Mouse (Mus musculus): ENCODE measurements at regions not wholly inside any gene's neighbourhood (a gene's known extent, or its start where the extent isn't known, plus 50 kb on each side); places are given as distances from the start of the nearest gene placed in this dataset.

DNA sequence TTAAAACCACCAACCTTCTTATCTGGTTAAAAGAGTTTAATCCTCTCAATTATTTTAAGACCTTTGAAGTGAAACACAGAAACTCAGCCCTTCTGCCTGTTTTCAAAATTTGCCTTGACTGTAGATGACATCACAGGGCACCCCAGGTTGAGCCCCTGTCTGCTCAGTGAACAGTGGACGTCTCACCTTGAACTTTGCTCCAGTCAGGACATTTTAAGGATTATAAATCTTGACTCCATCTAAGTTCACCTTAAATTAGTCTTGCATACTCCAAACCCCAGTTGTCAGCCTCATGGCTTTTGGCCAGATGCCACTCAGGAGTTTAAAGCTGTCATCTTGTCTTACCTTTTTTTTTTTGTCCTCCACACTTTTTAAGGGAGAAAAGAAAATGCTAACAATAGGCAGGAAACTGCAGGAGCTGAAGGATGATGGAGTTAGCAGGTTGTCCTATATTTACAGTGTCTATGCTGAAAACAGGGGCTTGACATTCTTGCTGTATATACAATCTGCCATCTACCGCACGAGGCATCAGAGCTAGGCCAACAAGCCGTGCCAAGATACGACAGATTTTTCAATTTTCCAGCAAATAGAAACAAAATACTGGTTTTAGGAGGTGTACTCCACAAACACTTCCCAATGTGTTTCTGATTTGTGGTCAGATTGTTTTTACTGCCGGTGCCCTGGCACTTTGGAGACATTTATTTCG is 195.4 kb downstream of the Tfec start:
- H3K9me3 ChIP-seq (ENCODE audit: low read length) = no peaks in the 10 kb centered on the region
- H3K4me1 ChIP-seq (replicated peaks; ENCODE audit: low read depth, low read length) = no peaks in the 10 kb centered on the region
- no peaks in the 10 kb centered on the region for H3K27me3 ChIP-seq (ENCODE audit: insufficient read depth, low read length)
- H3K4me3 ChIP-seq (replicated peaks; ENCODE audit: low read length) = no peak overlapping the region
- TF ChIP-seq NANOG (IDR thresholded peaks at IDR 0.05; ENCODE audit: borderline replicate concordance, low read length) (no peak), POU5F1 (IDR thresholded peaks at IDR 0.05; ENCODE audit: borderline replicate concordance, low read length) (no peak), CTCF (conservative IDR thresholded peaks at IDR 0.05; ENCODE audit: low read length) (no peak)
- no peaks in the 10 kb centered on the region for H3K36me3 ChIP-seq (ENCODE audit: insufficient read depth, low read length)

DNA sequence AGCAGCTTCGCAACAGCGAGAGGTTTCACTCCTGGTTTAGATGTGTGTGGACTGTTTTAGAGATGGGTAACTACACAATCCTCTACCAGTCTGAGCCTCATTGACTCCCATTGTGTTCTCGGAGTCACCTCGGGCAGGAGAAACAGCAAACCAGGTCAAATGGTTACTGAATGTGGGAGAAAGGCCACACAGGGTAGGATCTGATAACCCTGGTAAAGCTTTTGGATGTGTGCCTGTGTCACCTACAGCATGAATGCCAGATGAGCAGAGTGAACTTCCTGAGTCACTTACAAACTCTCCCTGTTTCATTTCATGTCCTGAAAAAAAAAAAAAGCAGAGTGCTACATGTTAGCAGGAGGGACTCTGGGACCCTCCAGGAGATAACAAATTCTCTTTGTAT is 201.0 kb downstream of the Tfec start:
- Histone ChIP-seq H3K27me3 (ENCODE audit: insufficient read depth, low read length) (no peaks in the 10 kb centered on the region), H3K4me1 (replicated peaks; ENCODE audit: low read depth, low read length) (no peaks in the 10 kb centered on the region), H3K4me3 (replicated peaks; ENCODE audit: low read length) (no peak overlapping the region), H3K9me3 (ENCODE audit: low read length) (no peaks in the 10 kb centered on the region), H3K36me3 (ENCODE audit: insufficient read depth, low read length) (no peaks in the 10 kb centered on the region)
- TF ChIP-seq POU5F1 (IDR thresholded peaks at IDR 0.05; ENCODE audit: borderline replicate concordance, low read length) (no peak), CTCF (conservative IDR thresholded peaks at IDR 0.05; ENCODE audit: low read length) (no peak), NANOG (IDR thresholded peaks at IDR 0.05; ENCODE audit: borderline replicate concordance, low read length) (no peak)

GRCm38 (mm10) chr6:16668004-16668403 is 230.2 kb downstream of the Tfec start:
- Histone ChIP-seq H3K4me1 (replicated peaks; ENCODE audit: low read depth, low read length) (no peaks in the 10 kb centered on the region), H3K9me3 (ENCODE audit: low read length) (peaks cover 5% of the 10 kb centered on the region), H3K4me3 (replicated peaks; ENCODE audit: low read length) (no peak overlapping the region), H3K27me3 (ENCODE audit: insufficient read depth, low read length) (no peaks in the 10 kb centered on the region), H3K36me3 (ENCODE audit: insufficient read depth, low read length) (no peaks in the 10 kb centered on the region)
- TF ChIP-seq CTCF (conservative IDR thresholded peaks at IDR 0.05; ENCODE audit: low read length) (no peak), POU5F1 (IDR thresholded peaks at IDR 0.05; ENCODE audit: borderline replicate concordance, low read length) (no peak), NANOG (IDR thresholded peaks at IDR 0.05; ENCODE audit: borderline replicate concordance, low read length) (no peak)

GRCm38 (mm10) chr6:16667241-16667640 is 231.0 kb downstream of the Tfec start:
- no peaks in the 10 kb centered on the region for H3K4me1 ChIP-seq (replicated peaks; ENCODE audit: low read depth, low read length)
- no peaks in the 10 kb centered on the region for H3K27me3 ChIP-seq (ENCODE audit: insufficient read depth, low read length)
- H3K9me3 ChIP-seq (ENCODE audit: low read length) = peaks cover 5% of the 10 kb centered on the region
- no peaks in the 10 kb centered on the region for H3K36me3 ChIP-seq (ENCODE audit: insufficient read depth, low read length)
- TF ChIP-seq NANOG (IDR thresholded peaks at IDR 0.05; ENCODE audit: borderline replicate concordance, low read length) = no peak
- no peak for TF ChIP-seq CTCF (conservative IDR thresholded peaks at IDR 0.05; ENCODE audit: low read length)
- no peak for TF ChIP-seq POU5F1 (IDR thresholded peaks at IDR 0.05; ENCODE audit: borderline replicate concordance, low read length)
- no peak overlapping the region for H3K4me3 ChIP-seq (replicated peaks; ENCODE audit: low read length)

- Histone ChIP-seq H3K36me3 (ENCODE audit: insufficient read depth, low read length) (no peaks in the 10 kb centered on the region), H3K9me3 (ENCODE audit: low read length) (peaks cover 6% of the 10 kb centered on the region; the same call in 1 of the 2 replicates), H3K27me3 (ENCODE audit: insufficient read depth, low read length) (no peaks in the 10 kb centered on the region), H3K4me3 (replicated peaks; ENCODE audit: low read length) (no peak overlapping the region), H3K4me1 (replicated peaks; ENCODE audit: low read depth, low read length) (no peaks in the 10 kb centered on the region)
- TF ChIP-seq NANOG (IDR thresholded peaks at IDR 0.05; ENCODE audit: borderline replicate concordance, low read length) (no peak), CTCF (conservative IDR thresholded peaks at IDR 0.05; ENCODE audit: low read length) (no peak), POU5F1 (IDR thresholded peaks at IDR 0.05; ENCODE audit: borderline replicate concordance, low read length) (no peak)
These were observed 252.0 kb downstream of the Tfec start for GRCm38 (mm10) chr6:16646269-16646668.

- Histone ChIP-seq H3K9me3 (ENCODE audit: low read length) (no peaks in the 10 kb centered on the region), H3K4me3 (replicated peaks; ENCODE audit: low read length) (no peak overlapping the region), H3K27me3 (ENCODE audit: insufficient read depth, low read length) (no peaks in the 10 kb centered on the region), H3K36me3 (ENCODE audit: insufficient read depth, low read length) (no peaks in the 10 kb centered on the region), H3K4me1 (replicated peaks; ENCODE audit: low read depth, low read length) (no peaks in the 10 kb centered on the region)
- no peak for TF ChIP-seq NANOG (IDR thresholded peaks at IDR 0.05; ENCODE audit: borderline replicate concordance, low read length)
- no peak for TF ChIP-seq CTCF (conservative IDR thresholded peaks at IDR 0.05; ENCODE audit: low read length)
- no peak for TF ChIP-seq POU5F1 (IDR thresholded peaks at IDR 0.05; ENCODE audit: borderline replicate concordance, low read length)
These were observed 254.7 kb downstream of the Tfec start for GRCm38 (mm10) chr6:16643519-16643918.

DNA sequence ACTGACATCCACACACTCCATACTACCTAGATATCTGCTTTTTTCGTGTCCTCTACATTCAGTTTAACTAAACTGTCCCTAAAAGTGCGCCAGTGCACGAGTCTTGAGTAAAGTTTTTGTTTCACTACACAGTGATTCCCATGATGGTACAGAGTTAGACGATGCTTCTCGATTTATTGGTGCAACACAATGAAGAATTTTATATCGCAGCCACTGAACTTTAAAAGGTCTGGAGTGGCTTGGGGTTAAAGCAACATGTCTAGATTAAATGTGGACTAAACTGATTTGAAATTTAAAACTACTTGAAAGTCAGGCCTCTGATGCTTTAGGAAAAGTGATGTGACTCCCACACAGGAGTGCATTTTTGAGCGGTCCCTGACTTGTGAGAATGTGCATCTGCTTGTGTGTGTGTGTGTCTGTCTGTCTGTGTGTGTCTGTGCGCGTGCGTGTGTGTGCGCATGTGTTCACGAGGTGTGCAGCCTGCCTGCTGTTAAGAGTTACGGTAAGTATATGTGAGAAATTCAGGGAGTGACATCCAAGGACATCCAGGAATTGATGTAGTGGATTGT is 261.4 kb downstream of the Tfec start:
- no peaks in the 10 kb centered on the region for H3K36me3 ChIP-seq (ENCODE audit: insufficient read depth, low read length)
- H3K27me3 ChIP-seq (ENCODE audit: insufficient read depth, low read length) = no peaks in the 10 kb centered on the region
- no peak overlapping the region for H3K4me3 ChIP-seq (replicated peaks; ENCODE audit: low read length)
- TF ChIP-seq CTCF (conservative IDR thresholded peaks at IDR 0.05; ENCODE audit: low read length) (no peak), NANOG (IDR thresholded peaks at IDR 0.05; ENCODE audit: borderline replicate concordance, low read length) (no peak), POU5F1 (IDR thresholded peaks at IDR 0.05; ENCODE audit: borderline replicate concordance, low read length) (no peak)
- no peaks in the 10 kb centered on the region for H3K4me1 ChIP-seq (replicated peaks; ENCODE audit: low read depth, low read length)
- no peaks in the 10 kb centered on the region for H3K9me3 ChIP-seq (ENCODE audit: low read length)

- no peaks in the 10 kb centered on the region for H3K4me1 ChIP-seq (replicated peaks; ENCODE audit: low read depth, low read length)
- no peaks in the 10 kb centered on the region for H3K9me3 ChIP-seq (ENCODE audit: low read length)
- TF ChIP-seq POU5F1 (IDR thresholded peaks at IDR 0.05; ENCODE audit: borderline replicate concordance, low read length) = no peak
- TF ChIP-seq CTCF (conservative IDR thresholded peaks at IDR 0.05; ENCODE audit: low read length) = no peak
- no peak for TF ChIP-seq NANOG (IDR thresholded peaks at IDR 0.05; ENCODE audit: borderline replicate concordance, low read length)
- no peaks in the 10 kb centered on the region for H3K36me3 ChIP-seq (ENCODE audit: insufficient read depth, low read length)
- H3K27me3 ChIP-seq (ENCODE audit: insufficient read depth, low read length) = no peaks in the 10 kb centered on the region
- H3K4me3 ChIP-seq (replicated peaks; ENCODE audit: low read length) = no peak overlapping the region
These were observed 262.1 kb downstream of the Tfec start for GRCm38 (mm10) chr6:16636108-16636507.
